ENCODE assay signal across 9 mouse cellular contexts in the genomic region with DNA sequence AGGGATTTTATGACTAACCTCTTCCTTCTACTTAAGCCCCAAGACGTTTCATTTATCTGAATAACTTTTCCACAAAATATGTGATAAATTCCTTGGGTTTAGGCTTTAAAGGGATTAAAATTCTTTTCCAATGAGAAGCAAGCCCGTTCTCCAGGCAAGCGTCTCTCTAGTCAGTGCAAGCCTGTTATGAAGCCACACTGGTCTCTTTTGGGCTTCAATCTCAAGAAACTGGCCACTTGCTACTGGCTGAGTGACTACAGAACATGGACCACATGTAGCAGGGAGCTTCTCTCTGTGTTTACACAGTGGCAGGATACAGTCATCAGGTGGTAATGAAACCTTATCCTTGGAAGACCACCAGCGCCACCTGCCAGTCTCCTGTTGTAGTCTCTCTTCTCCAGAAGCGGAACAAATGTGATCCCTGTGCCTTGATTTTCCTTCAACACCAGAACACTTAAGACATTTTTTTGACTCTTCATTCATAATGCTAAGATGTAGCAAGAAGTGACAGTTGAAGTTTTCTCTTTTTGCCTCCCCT.
A peak's percentile ranks its signal among the peaks of the same experiment; 100 is the strongest.
DNase-seq lines count a peak whose midpoint lies in the region; ATAC-seq and TF ChIP-seq lines count a peak whose summit lies in the region.
"Had no signal": no experiment of that assay in that cellular context is flagged by ENCODE, and none has a peak within 500 bp of the region (broad histone marks: within the 10 kb centered on the region; RNA-seq: fewer than 3 reads in every experiment).

No protein-coding gene starts in this region.

- H3K4me1 ChIP-seq in heart, embryonic 10.5 days: no peaks in the 10 kb centered on the region
- H3K4me1 ChIP-seq in neural tube, embryonic 15.5 days: no peaks in the 10 kb centered on the region
- no peaks in the 10 kb centered on the region for H3K4me1 ChIP-seq in kidney, postnatal 0 days (replicated peaks; ENCODE audit: insufficient read depth, low read length)
- H3K4me1 ChIP-seq: liver, embryonic 15.5 days had no signal

- intact Hi-C loops in heart, postnatal 14 days (cut with DNase I): no loop called here

- no peaks in the 10 kb centered on the region for H3K27me3 ChIP-seq in heart, embryonic 10.5 days (ENCODE audit: insufficient read depth, poor library complexity, severe bottlenecking)
- H3K27me3 ChIP-seq in neural tube, embryonic 15.5 days (replicated peaks): no peaks in the 10 kb centered on the region
- H3K27me3 ChIP-seq in kidney, postnatal 0 days (ENCODE audit: insufficient read depth, low read length): no peaks in the 10 kb centered on the region
- H3K27me3 ChIP-seq: liver, embryonic 15.5 days had no signal

- no peak for ATAC-seq in neural tube, embryonic 15.5 days (ENCODE audit: low FRiP score)
- ATAC-seq in kidney, postnatal 0 days (replicated peaks; ENCODE audit: low FRiP score, low read depth): 0 out of 2 replicates have a peak, but pooled peaks have one; percentile 40

- no peak overlapping the region for H3K4me3 ChIP-seq in heart, embryonic 10.5 days
- H3K4me3 ChIP-seq in neural tube, embryonic 15.5 days (replicated peaks): no peak overlapping the region
- H3K4me3 ChIP-seq in kidney, postnatal 0 days (replicated peaks; ENCODE audit: low read depth, low read length): no peak overlapping the region
- H3K4me3 ChIP-seq: liver, embryonic 15.5 days had no signal

- H3K9ac ChIP-seq in neural tube, embryonic 15.5 days (replicated peaks): no peak overlapping the region
- H3K9ac ChIP-seq in kidney, postnatal 0 days (ENCODE audit: low read depth, low read length): no peak overlapping the region
- H3K9ac ChIP-seq: liver, embryonic 15.5 days had no signal

- 58% methylated on average over 5 of the region's 5 CpGs for WGBS in heart, embryonic 10.5 days
- 69% methylated on average over 5 of the region's 5 CpGs for WGBS in neural tube, embryonic 15.5 days
- 62% methylated on average over 5 of the region's 5 CpGs for WGBS in kidney, postnatal 0 days

- no peaks in the 10 kb centered on the region for H3K36me3 ChIP-seq in heart, embryonic 10.5 days
- no peaks in the 10 kb centered on the region for H3K36me3 ChIP-seq in neural tube, embryonic 15.5 days
- no peaks in the 10 kb centered on the region for H3K36me3 ChIP-seq in kidney, postnatal 0 days (ENCODE audit: insufficient read depth, low read length)
- H3K36me3 ChIP-seq: liver, embryonic 15.5 days had no signal

- H3K27ac ChIP-seq in heart, embryonic 10.5 days: no peak overlapping the region
- no peak overlapping the region for H3K27ac ChIP-seq in neural tube, embryonic 15.5 days (replicated peaks)
- no peak overlapping the region for H3K27ac ChIP-seq in kidney, postnatal 0 days
- H3K27ac ChIP-seq: liver, embryonic 15.5 days had no signal

- DNase-seq in heart, embryonic 10.5 days (ENCODE audit: low spot score): peak; percentile 76
- DNase-seq in heart, postnatal 14 days: no peak
- DNase-seq in neural tube, embryonic 10.5 days (ENCODE audit: extremely low spot score, low spot score): peak; percentile 42
- peak; percentile 32 for DNase-seq in kidney, postnatal 0 days (ENCODE audit: low spot score)
- DNase-seq in spleen, postnatal 14 days (ENCODE audit: low spot score in 2 of 2): no peak
- DNase-seq in ovary, postnatal 36 days (ENCODE audit: low spot score): no peak
- no peak for DNase-seq in gastrocnemius, postnatal 4 days (ENCODE audit: low spot score in 2 of 2)

- no peaks in the 10 kb centered on the region for H3K9me3 ChIP-seq in heart, embryonic 10.5 days
- H3K9me3 ChIP-seq in neural tube, embryonic 15.5 days (replicated peaks): no peaks in the 10 kb centered on the region
- H3K9me3 ChIP-seq in kidney, postnatal 0 days (replicated peaks; ENCODE audit: low read length): no peaks in the 10 kb centered on the region
- H3K9me3 ChIP-seq: liver, embryonic 15.5 days had no signal

- no peak overlapping the region for H3K4me2 ChIP-seq in neural tube, embryonic 15.5 days
- H3K4me2 ChIP-seq in kidney, postnatal 0 days (ENCODE audit: low read length): no peak overlapping the region
- H3K4me2 ChIP-seq: liver, embryonic 15.5 days had no signal

- TF ChIP-seq CTCF in kidney, postnatal 0 days (IDR thresholded peaks at IDR 0.05; ENCODE audit: low read depth): peak; percentile 64

Comparison
In these comparisons a context has a peak if more than half of its experiments do, and no peak if none do; other contexts are left out.
1. DNase-seq: peak in heart, embryonic 10.5 days (single experiment), neural tube, embryonic 10.5 days (single experiment) and kidney, postnatal 0 days (single experiment); none in heart, postnatal 14 days (0 of 2), spleen, postnatal 14 days (0 of 2), ovary, postnatal 36 days (single experiment) and gastrocnemius, postnatal 4 days (0 of 2).